Mouse (Mus musculus) liver, embryonic 15.5 days (tissue): Measurements from ENCODE around the gene Dnm3. TPM values are rescaled to one million over a fixed set of nuclear protein-coding genes. Genes with fewer than 3 reads are reported as not detected.

Experiments used
- ATAC-seq: fragments of 200-750 bp; cut with Nextera tagmentation; 2 replicates; pipeline ENCODE4 v1.8.0; 2017; ENCODE audit warnings: moderate number of reproducible peaks, mild to moderate bottlenecking, moderate library complexity; ENCODE audit not compliant: insufficient read depth
- H3K27ac ChIP-seq: fragments of 300-500 bp; sonication (generic); replicated peaks from 2 replicates; pipeline ENCODE4 v1.5.1; 2015; ENCODE audit warnings: mild to moderate bottlenecking, inconsistent platforms
- H3K27me3 ChIP-seq: fragments of 300-500 bp; sonication (generic); 2 replicates; pipeline ENCODE4 v1.6.1; 2015; ENCODE audit warnings: mild to moderate bottlenecking, inconsistent platforms
- H3K36me3 ChIP-seq: fragments of 300-500 bp; sonication (generic); replicated peaks from 2 replicates; pipeline ENCODE4 v1.6.1; 2015; ENCODE audit warnings: moderate library complexity, mild to moderate bottlenecking, inconsistent platforms
- H3K4me1 ChIP-seq: fragments of 300-500 bp; sonication (generic); replicated peaks from 2 replicates; pipeline ENCODE4 v1.6.1; 2015; ENCODE audit warnings: inconsistent platforms
- H3K4me2 ChIP-seq: fragments of 300-500 bp; sonication (generic); 2 replicates; pipeline ENCODE4 v1.6.1; 2015; ENCODE audit warnings: moderate library complexity, mild to moderate bottlenecking, inconsistent platforms
- H3K4me3 ChIP-seq: fragments of 300-500 bp; sonication (generic); replicated peaks from 2 replicates; pipeline ENCODE4 v1.5.1; 2015; ENCODE audit warnings: mild to moderate bottlenecking, inconsistent platforms
- H3K9ac ChIP-seq: fragments of 300-500 bp; sonication (generic); 2 replicates; pipeline ENCODE4 v1.6.1; 2015; ENCODE audit warnings: moderate library complexity, mild to moderate bottlenecking, inconsistent platforms
- H3K9me3 ChIP-seq: fragments of 300-500 bp; sonication (generic); replicated peaks from 2 replicates; pipeline ENCODE4 v1.6.1; 2016; ENCODE audit warnings: inconsistent platforms
- WGBS: fragments of 180-500 bp; shearing (Covaris S2); methylation state at CpG from one replicate; pipeline ENCODE4 v1.1.7; 2015; ENCODE audit warnings: mixed read lengths; ENCODE audit not compliant: insufficient replicate concordance; 5-methylcytosine and 5-hydroxymethylcytosine counted together
- polyA plus RNA-seq: library from polyadenylated mRNA; unstranded; fragments of >200 nt; fragmentation: Nextera tagmentation; extraction: Ambion mirVana; gene quantifications from 2 replicates; pipeline ENCODE4 v1.2.1, GENCODE M21; 2015

The Dnm3 gene
- polyA plus RNA-seq, 1 experiment from 2014 or later: 1.2 TPM

GRCm38 (mm10) chr1:162358036-162358435, 119.8 kb downstream of the Dnm3 start:
- Histone ChIP-seq H3K4me1 (no peaks in the 10 kb centered on the region), H3K9me3 (no peaks in the 10 kb centered on the region), H3K36me3 (no peaks in the 10 kb centered on the region), H3K27ac (no peak overlapping the region), H3K4me2 (no peak overlapping the region), H3K4me3 (no peak overlapping the region), H3K27me3 (no peaks in the 10 kb centered on the region), H3K9ac (no peak overlapping the region)
- WGBS: 28% methylated on average over 8 of the region's 8 CpGs
- ATAC-seq: no peak

- Histone ChIP-seq H3K4me2 (no peak overlapping the region), H3K4me3 (no peak overlapping the region), H3K27me3 (no peaks in the 10 kb centered on the region), H3K36me3 (no peaks in the 10 kb centered on the region), H3K4me1 (no peaks in the 10 kb centered on the region), H3K27ac (no peak overlapping the region), H3K9me3 (no peaks in the 10 kb centered on the region), H3K9ac (no peak overlapping the region)
- 36% methylated on average over 5 of the region's 5 CpGs for WGBS
- ATAC-seq: no peak
These were observed 121.4 kb downstream of the Dnm3 start for GRCm38 (mm10) chr1:162356481-162356880.

- Histone ChIP-seq H3K4me2 (no peak overlapping the region), H3K36me3 (no peaks in the 10 kb centered on the region), H3K4me1 (no peaks in the 10 kb centered on the region), H3K4me3 (no peak overlapping the region), H3K27ac (no peak overlapping the region), H3K9ac (no peak overlapping the region), H3K27me3 (no peaks in the 10 kb centered on the region), H3K9me3 (no peaks in the 10 kb centered on the region)
- no peak for ATAC-seq
- WGBS: 58% methylated on average over 4 of the region's 4 CpGs
These were observed 123.1 kb downstream of the Dnm3 start for GRCm38 (mm10) chr1:162354780-162355179.

- no peak overlapping the region for H3K4me2 ChIP-seq
- no peak for ATAC-seq
- 68% methylated on average over 4 of the region's 4 CpGs for WGBS
These were observed 124.0 kb downstream of the Dnm3 start for GRCm38 (mm10) chr1:162353831-162354230.

GRCm38 (mm10) chr1:162349306-162349705, 128.5 kb downstream of the Dnm3 start:
- 60% methylated on average over 6 of the region's 6 CpGs for WGBS
- Histone ChIP-seq H3K4me3 (no peak overlapping the region), H3K4me1 (no peaks in the 10 kb centered on the region), H3K27ac (no peak overlapping the region), H3K4me2 (no peak overlapping the region), H3K36me3 (no peaks in the 10 kb centered on the region), H3K27me3 (no peaks in the 10 kb centered on the region), H3K9ac (no peak overlapping the region), H3K9me3 (no peaks in the 10 kb centered on the region)
- ATAC-seq: no peak

More at GRCm38 (mm10) chr1:162353831-162354230, 124.0 kb downstream of the Dnm3 start:
- Histone ChIP-seq H3K4me3 (no peak overlapping the region), H3K9me3 (no peaks in the 10 kb centered on the region), H3K4me1 (no peaks in the 10 kb centered on the region), H3K9ac (no peak overlapping the region), H3K27ac (no peak overlapping the region), H3K36me3 (no peaks in the 10 kb centered on the region), H3K27me3 (no peaks in the 10 kb centered on the region)

- no peak for ATAC-seq
- no peak overlapping the region for H3K27ac ChIP-seq
- 64% methylated on average over 4 of the region's 4 CpGs for whole genome bisulfite sequencing
These were observed 131.3 kb downstream of the Dnm3 start for GRCm38 (mm10) chr1:162346456-162347011.

GRCm38 (mm10) chr1:162337170-162337569, 140.7 kb downstream of the Dnm3 start:
- no peak overlapping the region for H3K4me2 ChIP-seq
- H3K9ac ChIP-seq: no peak overlapping the region
- H3K36me3 ChIP-seq: no peaks in the 10 kb centered on the region
- H3K27me3 ChIP-seq: no peaks in the 10 kb centered on the region
- ATAC-seq: no peak
- H3K4me1 ChIP-seq: no peaks in the 10 kb centered on the region
- H3K27ac ChIP-seq: no peak overlapping the region
- H3K4me3 ChIP-seq: no peak overlapping the region
- H3K9me3 ChIP-seq: no peaks in the 10 kb centered on the region
- 64% methylated on average over 1 of the region's 1 CpGs for WGBS

More at GRCm38 (mm10) chr1:162346456-162347011, 131.3 kb downstream of the Dnm3 start:
- H3K9me3 ChIP-seq: no peaks in the 10 kb centered on the region
- no peaks in the 10 kb centered on the region for H3K27me3 ChIP-seq
- H3K4me1 ChIP-seq: no peaks in the 10 kb centered on the region
- no peak overlapping the region for H3K4me2 ChIP-seq
- no peaks in the 10 kb centered on the region for H3K36me3 ChIP-seq
- H3K9ac ChIP-seq: no peak overlapping the region
- no peak overlapping the region for H3K4me3 ChIP-seq

- H3K9ac ChIP-seq: no peak overlapping the region
- H3K4me1 ChIP-seq: no peaks in the 10 kb centered on the region
- H3K27me3 ChIP-seq: no peaks in the 10 kb centered on the region
- H3K27ac ChIP-seq: no peak overlapping the region
- H3K4me2 ChIP-seq: no peak overlapping the region
- 18% methylated on average over 1 of the region's 1 CpGs for WGBS
- ATAC-seq: no peak
- H3K4me3 ChIP-seq: no peak overlapping the region
- no peaks in the 10 kb centered on the region for H3K9me3 ChIP-seq
- no peaks in the 10 kb centered on the region for H3K36me3 ChIP-seq
These were observed 141.2 kb downstream of the Dnm3 start for GRCm38 (mm10) chr1:162336640-162337039.

GRCm38 (mm10) chr1:162336224-162336623, 141.6 kb downstream of the Dnm3 start:
- Histone ChIP-seq H3K36me3 (no peaks in the 10 kb centered on the region), H3K4me3 (no peak overlapping the region), H3K9me3 (no peaks in the 10 kb centered on the region), H3K27me3 (no peaks in the 10 kb centered on the region), H3K4me2 (no peak overlapping the region), H3K27ac (no peak overlapping the region), H3K9ac (no peak overlapping the region), H3K4me1 (no peaks in the 10 kb centered on the region)
- ATAC-seq: no peak
- WGBS: 44% methylated on average over 3 of the region's 3 CpGs

- no peak for ATAC-seq
- H3K4me1 ChIP-seq: no peaks in the 10 kb centered on the region
- H3K9me3 ChIP-seq: no peaks in the 10 kb centered on the region
- H3K27ac ChIP-seq: no peak overlapping the region
- H3K4me3 ChIP-seq: no peak overlapping the region
- 54% methylated on average over 4 of the region's 4 CpGs for WGBS
- no peak overlapping the region for H3K9ac ChIP-seq
- no peaks in the 10 kb centered on the region for H3K27me3 ChIP-seq
- no peaks in the 10 kb centered on the region for H3K36me3 ChIP-seq
- H3K4me2 ChIP-seq: no peak overlapping the region
These were observed 149.2 kb downstream of the Dnm3 start for GRCm38 (mm10) chr1:162328673-162329072.

GRCm38 (mm10) chr1:162327631-162328030, 150.2 kb downstream of the Dnm3 start:
- Histone ChIP-seq H3K27me3 (no peaks in the 10 kb centered on the region), H3K27ac (no peak overlapping the region), H3K9ac (no peak overlapping the region), H3K4me3 (no peak overlapping the region), H3K4me2 (no peak overlapping the region), H3K4me1 (no peaks in the 10 kb centered on the region), H3K36me3 (no peaks in the 10 kb centered on the region), H3K9me3 (no peaks in the 10 kb centered on the region)
- 49% methylated on average over 2 of the region's 2 CpGs for WGBS
- ATAC-seq: no peak

- Histone ChIP-seq H3K4me2 (no peak overlapping the region), H3K4me1 (no peaks in the 10 kb centered on the region), H3K9ac (no peak overlapping the region), H3K36me3 (no peaks in the 10 kb centered on the region), H3K9me3 (no peaks in the 10 kb centered on the region), H3K27ac (no peak overlapping the region), H3K27me3 (no peaks in the 10 kb centered on the region), H3K4me3 (no peak overlapping the region)
- 57% methylated on average over 4 of the region's 4 CpGs for WGBS
- ATAC-seq: no peak
These were observed 153.4 kb downstream of the Dnm3 start for GRCm38 (mm10) chr1:162324412-162324811.
